Mouse (Mus musculus): Measurements from ENCODE around the gene Aurkb. TPM values are rescaled to one million over a fixed set of nuclear protein-coding genes. Genes with fewer than 3 reads are reported as not detected.

The Aurkb gene
- total RNA-seq, 2 experiments from 2014 or later = 0.73 to 0.99 TPM

Other genes with a start within 250 kb of the Aurkb start
- 100 to 1,000 TPM; 102 to 121 TPM for gene Ndel1, start 173.8 kb upstream of the Aurkb start, total RNA-seq (2021)
- not detected for gene Rnf222, start 157.1 kb upstream of the Aurkb start, total RNA-seq (2021)
- 100 to 1,000 TPM; 679 to 691 TPM for gene Rpl26, start 144.1 kb upstream of the Aurkb start, total RNA-seq (2021)
- gene Odf4, start 118.6 kb upstream of the Aurkb start, total RNA-seq (2021) = 1 to 10 TPM in 1 of 2 experiments, not detected in 1; 1.7 TPM
- gene Arhgef15, start 88.2 kb upstream of the Aurkb start, total RNA-seq (2021) = 10 to 100 TPM; 20.7 to 20.9 TPM
- gene Slc25a35, start 77.5 kb upstream of the Aurkb start, total RNA-seq (2021) = 1 to 10 TPM; 5.4 to 5.9 TPM
- 10 to 100 TPM; 14.1 to 16.7 TPM for gene Rangrf, start 70.5 kb upstream of the Aurkb start, total RNA-seq (2021)
- gene Pfas, start 37.2 kb upstream of the Aurkb start, total RNA-seq (2021) = 10 to 100 TPM; 17.3 to 18.9 TPM
- gene Ctc1, start 29.7 kb upstream of the Aurkb start, total RNA-seq (2021) = 10 to 100 TPM; 35.1 to 35.8 TPM
- 10 to 100 TPM; 29.1 to 29.5 TPM for gene Borcs6, start 14.1 kb downstream of the Aurkb start, total RNA-seq (2021)
- 10 to 100 TPM; 16.9 to 18.2 TPM for gene Tmem107, start 25.2 kb downstream of the Aurkb start, total RNA-seq (2021)
- gene Vamp2, start 42.8 kb downstream of the Aurkb start, total RNA-seq (2021) = 1,000 to 10,000 TPM; 1,099 to 1,151 TPM
- 100 to 1,000 TPM in 1 of 2 experiments, 10 to 100 TPM in 1; 98.9 to 108 TPM for gene Per1, start 49.6 kb downstream of the Aurkb start, total RNA-seq (2021)
- under 1 TPM; 0.39 to 0.48 TPM for gene Hes7, start 74.8 kb downstream of the Aurkb start, total RNA-seq (2021)
- gene 9130213A22Rik, start 76.9 kb downstream of the Aurkb start, total RNA-seq (2021) = 1 to 10 TPM in 1 of 2 experiments, under 1 TPM in 1; 0.44 to 1.1 TPM
- 1 to 10 TPM; 3.1 to 6.4 TPM for gene Aloxe3, start 80.2 kb downstream of the Aurkb start, total RNA-seq (2021)
- gene Alox12b, start 111.3 kb downstream of the Aurkb start, total RNA-seq (2021) = 1 to 10 TPM; 3.1 to 6.6 TPM
- 1 to 10 TPM; 3.6 to 5.1 TPM for gene Alox8, start 152.2 kb downstream of the Aurkb start, total RNA-seq (2021)
- under 1 TPM; 0.80 to 0.94 TPM for gene Gucy2e, start 191.4 kb downstream of the Aurkb start, total RNA-seq (2021)

Measured in left cerebral cortex, postnatal 25 days (tissue).